Mouse (Mus musculus) lung, adult 2 months (tissue): Measurements from ENCODE around the gene Wfdc11.

Source experiments
- CTCF ChIP-seq: fragments of 200-500 bp; IDR thresholded peaks from 2 replicates; pipeline ENCODE4 v1.5.1; 2011; ENCODE audit warnings: mild to moderate bottlenecking, low read length, control low read depth; ENCODE audit not compliant: insufficient read depth
- POLR2A ChIP-seq: fragments of 200-500 bp; IDR thresholded peaks from 2 replicates; pipeline ENCODE4 v1.6.1; 2011; ENCODE audit warnings: low read depth, mild to moderate bottlenecking, control low read depth, low read length, borderline replicate concordance; ENCODE audit errors: extremely low read depth

DNA sequence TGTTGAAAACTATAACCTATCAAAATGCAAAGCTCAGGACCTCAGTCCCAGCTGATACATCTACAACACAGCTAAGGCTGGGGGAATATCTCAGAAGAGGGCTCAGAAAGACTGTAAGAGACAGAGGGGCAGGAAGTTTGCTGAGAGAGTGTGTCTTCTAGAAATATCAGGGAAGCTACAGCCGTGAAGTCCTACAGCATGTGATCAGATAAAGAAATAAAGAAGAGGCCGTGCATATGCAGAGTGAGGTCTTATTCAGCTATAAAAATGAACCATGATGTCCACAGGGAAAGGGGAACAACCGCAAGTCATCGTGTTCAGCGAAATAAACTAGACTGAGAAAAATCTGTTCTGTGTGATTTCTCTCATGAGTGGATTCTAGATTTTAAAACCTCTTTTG is 3.6 kb downstream of the Wfdc11 start:
- no peak for TF ChIP-seq POLR2A
- no peak for TF ChIP-seq CTCF
